Mouse (Mus musculus): Measurements from ENCODE around the gene Capn1.

The Capn1 gene

DNA sequence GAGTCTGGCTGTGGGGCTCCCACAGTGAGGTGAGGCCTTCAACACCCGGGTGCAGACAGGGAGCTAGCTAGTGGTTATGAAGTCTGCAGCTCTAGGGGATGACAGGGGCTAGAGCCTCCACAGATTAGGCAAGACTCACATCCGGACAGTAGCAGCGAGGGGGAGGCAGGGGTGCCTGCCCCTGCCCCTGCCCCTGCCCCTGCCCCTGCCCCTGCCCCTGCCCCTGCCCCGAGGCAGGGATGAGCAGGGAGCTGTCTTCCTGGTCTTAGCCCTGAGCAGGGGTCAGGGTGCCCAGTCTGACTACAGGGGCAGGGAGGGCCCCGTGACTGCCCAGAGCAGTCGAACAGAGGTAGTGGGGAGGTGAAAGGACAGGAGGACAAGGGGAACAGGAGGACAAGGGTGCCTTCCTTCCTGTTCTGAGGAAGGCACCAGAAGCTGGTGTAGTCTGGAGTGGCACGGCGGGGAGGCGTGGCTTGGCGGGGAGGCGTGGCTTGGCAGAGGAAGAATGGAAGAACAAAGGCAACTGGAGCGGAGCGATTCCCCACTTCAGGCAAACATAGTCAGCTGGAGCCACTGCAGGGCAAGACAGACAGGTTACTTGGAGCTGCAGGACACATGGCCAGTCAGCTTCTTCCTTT lies 26.8 kb downstream of the Capn1 start:
- DNase-seq = peak; percentile 90

DNA sequence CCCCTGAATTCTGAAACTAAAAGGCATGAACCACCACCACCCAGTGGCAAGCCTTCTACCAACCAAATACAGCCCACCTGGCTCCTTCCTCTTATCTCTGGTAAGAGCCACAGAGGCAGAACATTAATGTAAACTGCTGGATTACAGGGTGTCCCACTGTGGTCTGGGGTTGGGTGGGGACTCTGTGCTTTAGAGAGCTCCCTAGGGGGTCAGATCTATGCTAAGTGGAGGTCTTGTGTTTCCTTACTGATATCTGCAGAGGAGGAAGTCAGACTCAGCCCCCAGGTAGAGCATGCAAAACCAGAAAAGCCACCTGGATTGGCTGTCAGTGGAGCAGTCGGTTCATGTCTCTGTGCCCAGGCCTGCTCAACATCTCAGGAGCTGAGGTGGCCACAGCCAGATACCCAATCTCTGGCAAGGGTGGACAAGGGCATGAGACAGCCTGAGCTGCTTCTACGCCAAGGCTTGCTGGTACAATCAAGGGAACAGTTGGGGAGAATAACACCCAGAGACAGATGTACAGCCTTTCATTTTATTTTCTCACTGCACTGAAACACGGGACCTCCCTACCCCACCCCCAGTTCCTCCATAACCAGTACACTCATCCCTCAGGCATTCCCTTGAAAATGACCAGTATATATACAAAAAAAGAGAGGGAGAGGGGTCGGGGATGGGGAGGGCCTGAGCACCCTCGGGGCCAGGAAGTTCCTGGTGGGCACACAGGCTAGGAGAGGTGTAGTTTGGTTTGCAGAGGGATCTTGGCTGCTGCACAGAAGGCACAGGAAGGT lies 27.5 kb downstream of the Capn1 start:
- no peak for DNase-seq

DNA sequence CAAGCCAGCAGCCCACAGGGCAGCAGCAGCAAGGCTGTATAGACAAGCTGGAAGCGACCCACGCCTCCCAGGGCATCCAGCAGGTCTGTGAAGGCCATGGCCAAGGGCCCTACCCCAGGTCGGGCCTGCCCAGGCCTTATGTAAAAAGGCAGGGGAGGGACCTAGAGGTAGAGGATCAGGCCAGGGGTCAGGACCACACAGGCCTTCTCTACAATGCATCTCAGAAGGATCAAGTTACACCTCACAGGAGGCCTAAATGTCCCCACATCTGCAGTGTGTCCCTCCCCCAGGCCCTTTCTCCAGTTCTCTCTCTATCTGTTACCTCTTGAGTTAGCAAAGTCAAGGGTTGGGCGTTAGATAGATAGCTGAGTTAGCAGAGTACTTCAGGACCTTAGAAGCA lies 29.7 kb downstream of the Capn1 start, which contains the start of gene Slc22a20:
Gene Slc22a20 (minus strand): TSS at position 101 of the 400 bp plus-strand sequence.
- no peak for DNase-seq

DNA sequence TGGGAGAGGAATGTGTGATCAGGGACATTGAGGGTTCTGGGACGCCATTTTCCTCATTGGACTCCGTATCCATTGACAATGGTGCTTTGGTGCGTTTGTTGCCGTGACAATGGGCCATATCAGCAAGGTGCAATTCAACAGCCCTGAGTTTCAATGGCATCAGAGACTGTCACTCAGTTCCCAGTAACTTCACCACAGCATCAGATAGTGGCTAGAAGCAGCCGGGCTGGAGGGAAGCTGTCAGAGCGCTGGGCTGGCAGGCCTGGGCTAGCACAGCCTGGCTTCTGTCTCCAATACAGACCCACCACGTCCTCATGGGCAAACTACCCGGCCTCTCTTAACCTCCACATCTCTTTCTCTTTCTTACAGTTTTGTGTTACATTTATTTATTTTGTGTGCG lies 35.2 kb downstream of the Capn1 start:
- no peak for DNase-seq

DNA sequence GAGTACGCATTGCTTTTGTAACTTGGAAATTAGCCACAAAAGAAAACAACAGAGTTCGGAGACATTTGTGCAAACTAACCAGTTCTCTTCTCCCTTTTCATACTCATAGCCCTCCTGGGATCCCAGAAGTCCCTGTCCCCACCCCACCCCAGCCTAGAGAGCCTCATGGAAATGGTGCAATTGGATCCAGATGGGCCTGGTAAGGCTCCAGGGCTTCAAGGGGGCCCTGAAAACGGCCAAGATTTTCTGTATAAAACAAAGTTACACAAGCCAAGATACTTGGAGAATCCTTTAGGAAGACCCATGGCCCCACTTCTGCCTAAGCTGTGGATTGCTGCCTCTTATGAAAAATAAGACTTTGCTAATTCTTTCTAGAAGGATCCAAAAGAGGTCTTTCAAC lies 38.0 kb downstream of the Capn1 start:
- DNase-seq = no peak

DNA sequence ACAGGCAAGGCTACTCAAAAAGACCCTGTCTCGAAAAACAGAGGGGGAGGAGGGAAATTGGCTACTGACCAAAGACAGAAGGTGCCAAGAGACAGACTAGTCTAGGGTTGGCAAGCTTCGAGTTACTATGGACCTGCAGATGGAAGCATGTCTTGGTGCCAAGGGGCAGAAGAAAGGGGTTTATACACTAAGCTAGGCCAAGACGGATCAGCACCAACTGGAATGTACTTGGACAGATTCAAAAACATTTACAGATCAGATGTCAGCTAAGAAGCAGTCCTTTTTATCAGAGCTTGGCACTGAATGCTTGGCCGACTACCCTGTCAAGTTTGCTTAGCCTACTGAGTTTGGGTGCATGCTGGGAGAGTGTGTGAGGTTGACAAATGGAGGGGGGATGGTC lies 40.0 kb downstream of the Capn1 start:
- no peak for DNase-seq

DNA sequence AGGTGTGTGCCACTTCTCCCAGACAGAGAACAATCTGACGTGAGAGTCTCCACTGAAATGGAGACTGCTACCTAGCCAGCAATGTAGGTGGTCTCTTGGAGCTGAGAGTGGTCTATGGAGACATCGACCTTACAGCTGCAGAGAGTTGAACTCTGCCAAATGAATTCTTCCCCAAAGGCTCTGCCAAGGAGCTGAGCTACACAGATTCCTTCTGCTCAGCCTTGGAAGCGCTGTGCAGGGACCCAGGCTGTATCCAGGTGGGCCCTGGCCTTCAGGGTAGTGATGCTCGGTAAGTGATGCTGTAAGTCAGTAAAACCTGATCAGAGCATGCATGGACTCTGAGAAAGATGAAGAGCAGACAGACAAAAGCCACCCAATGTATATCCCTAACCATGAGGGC lies 40.6 kb downstream of the Capn1 start:
- DNase-seq = no peak

DNA sequence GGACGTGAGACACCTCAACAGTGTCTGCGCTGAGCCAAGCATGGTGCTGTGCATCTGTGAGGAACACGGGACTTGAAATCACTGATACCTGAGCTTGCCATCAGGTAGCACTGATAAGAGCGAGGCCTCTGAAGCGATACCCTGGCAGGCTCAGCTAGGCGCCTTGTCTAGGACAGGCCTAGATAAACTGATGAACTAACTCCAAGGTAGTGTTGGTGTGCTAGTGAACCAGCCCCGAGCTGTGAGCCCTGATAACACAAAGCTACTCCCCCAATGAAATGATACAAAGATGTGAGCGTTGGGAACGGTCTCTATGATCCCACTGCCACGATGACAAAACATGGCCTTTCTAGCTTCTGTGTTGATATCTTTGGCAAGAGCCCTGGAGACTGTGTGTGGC lies 48.0 kb downstream of the Capn1 start:
- no peak for DNase-seq

DNA sequence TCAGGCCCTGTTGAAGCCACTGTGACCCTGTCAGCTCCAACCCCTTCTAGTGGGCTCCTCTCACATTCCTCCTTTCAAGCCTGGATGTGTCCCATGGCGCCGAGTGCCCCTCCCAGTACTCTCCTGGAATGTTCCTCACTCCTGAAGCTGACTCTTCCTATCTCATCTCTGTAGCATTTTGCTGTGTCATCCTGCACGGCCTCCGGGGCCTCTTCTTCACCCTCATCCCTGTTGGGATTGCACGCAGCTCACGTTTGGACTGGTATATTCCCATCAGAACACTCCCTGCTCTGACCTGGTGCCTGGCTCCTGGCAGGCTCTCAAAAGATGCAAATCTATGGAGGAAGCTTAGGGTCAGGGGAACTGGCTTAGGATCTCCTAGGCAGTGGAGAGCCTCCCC lies 48.9 kb downstream of the Capn1 start:
- DNase-seq = no peak

DNA sequence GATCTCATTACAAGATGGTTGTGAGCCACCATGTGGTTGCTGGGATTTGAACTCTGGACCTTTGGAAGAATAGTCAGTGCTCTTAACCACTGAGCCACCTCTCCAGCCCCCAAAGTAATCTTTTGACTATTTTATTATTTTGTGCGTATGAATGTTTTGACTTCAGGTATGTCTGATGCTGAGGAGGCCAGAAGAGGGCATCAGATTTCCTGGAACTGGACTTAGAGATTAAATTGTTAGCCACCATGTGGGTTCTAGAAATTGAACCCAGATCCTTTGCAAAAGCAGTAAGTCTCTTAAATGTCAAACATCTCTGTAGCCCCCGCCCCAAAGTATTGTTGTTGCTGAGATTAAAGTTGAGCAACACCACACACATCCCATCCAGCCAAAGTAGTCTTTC lies 49.8 kb downstream of the Capn1 start:
- DNase-seq = no peak

DNA sequence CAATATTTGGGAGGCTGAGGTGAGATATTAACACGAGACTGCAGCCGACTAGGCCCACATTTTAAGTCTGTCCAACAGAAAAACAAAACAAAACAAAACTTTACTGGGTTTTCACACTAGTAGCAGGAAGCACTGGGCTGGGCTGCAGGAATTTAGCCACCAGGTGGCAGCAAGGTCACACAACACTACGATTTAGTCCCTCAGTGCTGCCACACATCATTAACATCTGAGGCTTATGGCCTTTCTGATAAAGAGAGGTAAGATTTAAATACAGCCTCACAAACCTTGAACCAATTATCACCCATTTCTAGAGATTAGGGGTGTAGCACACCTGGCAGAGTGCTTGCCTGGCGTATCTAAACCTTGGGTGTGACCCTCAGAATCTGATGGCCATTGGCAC lies 50.4 kb downstream of the Capn1 start:
- peak; percentile 92 for DNase-seq

DNA sequence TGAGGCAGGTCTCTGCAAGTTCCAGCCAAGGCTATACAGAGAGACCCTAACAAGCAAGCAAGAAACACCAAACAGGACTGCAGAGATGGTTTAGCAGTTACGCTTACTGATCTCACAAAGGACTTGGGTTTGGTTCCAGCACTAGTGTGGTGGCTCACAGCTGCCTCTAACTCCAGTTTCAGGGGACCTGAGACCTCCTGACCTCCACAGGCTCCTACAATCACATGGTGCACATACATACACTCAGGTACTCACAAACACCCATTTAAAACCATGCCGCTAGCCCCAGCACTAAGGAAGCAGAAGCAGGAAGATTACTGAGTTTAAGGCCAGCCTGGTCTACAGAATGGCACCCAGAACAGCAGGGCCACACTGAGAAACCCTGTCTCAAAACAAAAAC lies 50.9 kb downstream of the Capn1 start:
- no peak for DNase-seq

DNA sequence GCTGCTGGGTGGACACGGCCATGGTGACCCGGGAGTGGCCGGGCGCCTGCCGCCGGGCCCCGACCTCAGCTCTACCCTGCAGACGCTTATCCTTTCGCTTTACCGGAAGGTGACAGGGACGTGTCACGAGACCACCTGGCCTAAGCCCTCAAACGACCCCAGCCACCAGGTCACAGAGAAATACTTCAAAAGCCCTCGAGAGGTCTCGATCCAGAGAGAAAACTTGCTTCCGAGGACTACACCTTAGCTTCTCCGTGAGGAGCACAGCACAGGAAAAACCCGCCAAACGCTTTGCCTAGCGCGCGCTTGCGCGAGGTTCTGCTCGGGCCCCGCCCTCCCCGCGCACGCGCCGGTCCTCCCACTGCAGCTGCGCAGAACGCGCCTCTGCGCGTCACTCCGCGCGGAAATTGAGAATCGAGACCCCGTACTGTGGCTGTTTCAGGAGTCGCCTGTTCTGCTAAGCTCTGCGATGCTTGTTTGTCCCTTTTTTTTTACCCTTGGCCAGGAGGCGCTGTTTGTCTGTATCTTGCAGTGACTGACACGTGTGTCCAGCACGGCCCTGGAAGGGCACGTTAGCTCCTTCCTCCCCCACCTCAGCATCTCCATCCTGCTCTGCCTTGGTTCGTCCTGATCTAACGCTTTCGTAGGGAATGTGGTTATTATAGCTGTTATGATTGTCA lies 51.7 kb downstream of the Capn1 start, which contains the start of gene Pola2:
Gene Pola2 (minus strand): TSS at position 320 of the 680 bp plus-strand sequence.
- DNase-seq = peak; percentile 89

DNA sequence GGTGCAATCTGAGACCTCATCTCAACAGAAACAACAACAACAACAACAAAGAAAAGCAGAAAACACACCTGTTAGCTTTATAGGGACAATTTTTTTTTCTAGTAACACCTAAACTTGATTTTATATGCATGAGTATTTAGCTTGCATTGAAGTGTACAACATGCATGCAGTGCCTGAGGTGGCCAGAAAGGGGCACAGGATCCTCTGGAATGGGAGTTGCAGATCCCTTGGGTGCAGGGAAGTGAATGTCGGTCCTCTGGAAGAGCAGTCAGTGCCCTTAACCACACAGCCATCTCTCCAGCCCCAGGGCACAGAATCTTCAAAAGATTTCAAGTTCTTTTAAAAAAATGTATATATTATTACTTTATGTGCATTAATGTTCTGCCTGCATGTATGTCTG lies 53.0 kb downstream of the Capn1 start:
- no peak for DNase-seq

DNA sequence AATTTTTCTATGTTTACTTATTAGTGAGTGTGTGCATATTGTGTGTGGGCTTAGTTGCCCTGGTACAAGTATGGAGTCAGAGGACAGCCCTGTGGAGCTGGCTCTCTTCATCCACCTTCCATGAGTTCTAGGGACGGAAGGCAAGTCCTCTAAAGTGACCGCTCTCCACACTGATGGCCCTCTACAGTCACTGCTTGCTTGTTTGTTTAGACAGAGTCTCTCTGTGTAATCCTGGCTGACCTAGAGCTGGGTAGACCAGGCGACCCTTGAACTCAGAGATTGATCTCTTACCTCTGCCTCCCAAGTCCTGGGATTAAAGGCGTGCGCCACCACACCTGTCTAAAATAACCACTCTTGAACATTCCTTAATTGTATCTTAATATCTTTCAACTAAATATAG lies 58.3 kb downstream of the Capn1 start:
- no peak for DNase-seq

DNA sequence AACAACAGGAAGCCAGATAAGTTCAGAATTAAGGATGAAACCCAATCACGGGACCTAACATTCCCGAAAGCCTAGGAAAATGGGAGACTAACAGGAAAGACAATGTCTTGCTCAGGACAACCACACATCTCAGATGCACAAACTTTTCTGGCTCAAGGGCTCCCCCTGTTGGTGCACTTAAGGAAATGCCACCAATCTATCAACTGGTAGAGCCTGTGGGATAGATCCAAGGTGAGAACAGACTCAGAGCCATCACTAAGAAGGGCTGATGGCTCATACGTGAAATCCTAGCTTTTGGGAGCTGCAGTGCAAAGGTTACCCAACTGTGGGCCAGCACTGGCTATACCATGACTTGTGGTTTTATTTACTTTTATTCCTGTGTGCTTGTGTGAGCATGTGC lies 59.0 kb downstream of the Capn1 start:
- DNase-seq = peak; percentile 85

DNA sequence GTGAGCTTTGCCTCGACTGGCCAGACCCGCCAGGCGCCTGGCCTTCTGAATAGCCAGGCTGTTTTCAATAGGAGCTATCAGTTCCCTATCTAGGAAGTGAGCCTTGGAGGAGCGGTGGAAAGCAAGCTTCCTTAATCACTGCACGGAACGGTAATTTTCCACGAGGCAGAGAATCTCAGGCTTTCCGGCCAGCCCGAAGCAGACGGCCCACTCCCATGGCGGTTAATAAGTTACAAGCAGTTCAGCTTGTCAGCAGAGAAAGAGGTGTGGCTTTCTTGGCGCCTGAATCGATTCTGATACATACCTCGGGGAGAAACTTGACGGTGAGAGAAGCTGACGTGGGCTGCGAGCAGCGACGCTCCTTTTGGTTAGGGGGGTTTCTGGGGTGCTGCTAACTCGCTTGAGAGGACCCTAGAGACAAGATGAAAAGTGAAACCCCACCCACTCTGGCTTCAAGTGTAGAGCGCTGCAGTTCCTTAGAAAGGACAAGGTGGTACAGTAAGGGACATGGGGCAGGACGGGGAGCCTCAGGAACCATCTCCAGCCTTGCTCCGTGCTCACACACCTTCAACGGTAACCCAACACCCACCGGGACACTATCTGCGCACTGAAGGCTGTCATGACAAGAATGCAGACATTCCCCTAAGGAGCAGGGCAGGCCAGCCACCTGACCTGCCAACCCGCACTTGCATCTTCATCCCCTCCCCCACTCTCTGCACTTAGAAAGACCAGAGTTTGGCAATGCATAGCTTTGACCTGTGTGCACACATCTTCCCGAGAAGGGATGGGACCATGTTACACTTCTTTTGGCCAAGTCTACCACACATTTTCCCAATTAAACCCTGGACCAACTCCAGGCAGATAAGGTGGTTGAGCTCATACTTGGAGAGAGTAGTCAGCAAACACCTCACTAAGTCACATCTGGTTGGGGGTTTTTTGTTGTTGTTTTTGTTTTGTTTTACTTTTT lies 59.7 kb downstream of the Capn1 start:
- DNase-seq = peak; percentile 61

DNA sequence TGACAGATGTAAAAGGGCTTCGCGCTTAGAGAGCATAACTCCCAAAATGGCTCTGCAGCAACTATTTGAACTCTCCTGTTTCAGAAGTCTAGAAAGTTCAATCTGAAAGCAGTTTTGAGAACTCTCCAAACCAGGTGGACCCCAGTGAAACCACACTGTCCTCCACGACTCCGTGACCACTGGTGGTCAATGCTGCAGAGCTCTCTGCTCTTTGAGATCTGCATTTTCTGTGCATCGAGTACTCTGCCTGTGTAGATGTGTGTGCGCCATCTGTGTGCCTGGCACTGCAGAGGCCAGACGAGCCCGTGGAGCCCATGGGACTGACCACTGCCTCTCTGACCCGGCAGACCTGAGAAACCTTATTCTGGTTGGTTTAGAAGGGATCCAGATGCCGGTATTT lies 60.8 kb downstream of the Capn1 start:
- no peak for DNase-seq

DNA sequence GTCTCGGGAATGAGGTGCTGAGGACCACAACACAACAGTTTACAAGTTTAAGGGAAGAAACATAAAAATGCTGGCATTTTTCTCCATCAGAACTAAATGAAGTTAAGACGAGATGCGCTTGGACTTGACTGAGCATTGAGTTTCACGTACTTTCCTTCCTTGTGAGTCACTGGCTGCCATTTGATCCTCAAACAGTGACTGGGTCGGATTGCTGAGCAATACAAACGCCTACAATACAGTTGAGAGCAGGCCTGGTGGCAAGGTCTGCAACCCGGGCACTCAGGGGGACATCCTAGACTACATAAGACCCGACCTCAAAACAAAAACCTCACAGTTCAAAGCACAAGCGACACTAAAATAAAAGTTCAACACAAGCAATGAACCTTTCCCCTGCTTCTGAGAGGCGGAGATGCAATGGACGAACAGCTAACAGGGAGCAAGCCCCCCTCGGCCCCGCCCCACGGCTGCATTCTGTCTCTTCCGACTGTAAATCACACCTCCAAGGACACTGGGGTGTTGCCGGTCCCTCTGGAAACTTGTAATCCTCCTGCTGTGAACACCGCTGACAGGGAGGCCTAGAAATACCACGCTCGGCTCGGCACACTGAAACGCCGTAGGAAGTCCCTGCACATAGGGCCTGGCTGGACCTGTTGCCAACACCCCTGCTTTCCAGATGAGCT lies 61.5 kb downstream of the Capn1 start:
- no peak for DNase-seq

DNA sequence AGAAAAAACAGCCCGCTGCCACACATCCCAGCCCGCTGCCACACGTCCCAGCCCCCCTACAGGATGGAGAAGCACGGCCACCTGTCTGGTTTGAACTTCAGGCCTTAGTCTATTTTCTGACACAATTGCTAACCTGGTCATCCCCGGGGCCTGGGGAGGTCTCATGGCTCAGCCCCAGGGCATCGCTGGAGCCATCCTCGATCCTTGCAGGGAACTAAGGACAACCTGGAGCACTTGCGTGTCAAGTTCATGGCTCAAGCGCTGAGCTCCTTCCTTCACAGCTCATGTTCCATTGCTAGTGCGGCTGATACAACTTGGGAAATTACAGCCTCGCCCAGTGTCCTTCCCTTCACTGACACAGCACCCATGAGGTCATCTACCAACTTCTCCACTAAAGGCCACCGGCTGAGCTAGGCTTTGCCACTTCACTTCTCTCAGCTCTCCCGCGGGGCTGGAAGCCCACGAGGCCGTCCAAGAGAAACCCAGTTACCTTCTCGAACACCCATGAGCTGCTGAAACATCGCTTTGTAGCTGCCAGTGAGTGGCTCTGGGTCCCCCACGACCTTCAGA lies 62.4 kb downstream of the Capn1 start:
- DNase-seq = no peak

DNA sequence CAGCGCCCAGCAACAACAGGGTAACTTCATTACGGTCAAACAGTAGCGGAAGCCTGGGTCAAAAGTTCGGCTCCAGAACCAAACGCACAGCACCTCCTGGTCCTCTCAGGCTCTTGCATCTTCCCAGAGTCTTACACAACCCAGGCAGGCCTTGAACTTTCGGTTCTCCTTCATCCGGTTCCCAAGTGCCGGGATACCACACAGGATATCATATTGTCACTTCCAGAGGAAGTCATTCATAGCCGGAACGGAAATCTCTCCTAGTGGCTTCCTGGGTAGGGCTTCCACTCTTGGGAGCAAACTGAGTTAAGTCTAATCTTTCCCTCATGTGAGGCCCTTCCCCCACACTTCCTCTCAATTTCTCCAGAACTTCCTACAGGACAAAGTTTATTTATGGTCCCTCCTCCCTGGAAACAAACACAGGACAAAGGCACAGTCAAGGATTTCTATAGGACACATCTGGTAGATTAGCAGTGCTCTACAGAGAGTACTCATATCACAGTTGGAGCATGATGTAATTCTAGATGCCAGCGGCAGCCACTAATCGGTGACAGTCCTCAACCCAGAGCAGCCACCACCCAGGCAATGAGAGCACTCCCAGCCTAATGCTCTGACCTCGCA lies 63.5 kb downstream of the Capn1 start:
- DNase-seq = peak; percentile 90

All from lung, postnatal 36 days (tissue).